Mouse (Mus musculus): ENCODE measurements around the gene Gm14443.
"Not testable (repeated sequence)": the region's sequence is repeated elsewhere in the genome, so short reads cannot be mapped to it uniquely, and the experiment has no call there.

The Gm14443 gene

GRCm38 (mm10) chr2:175175401-175176180 is at the start of gene Gm14443:
Gm14443 (minus strand) TSS chr2:175175871.
- not testable (repeated sequence) for DNase-seq

GRCm38 (mm10) chr2:175206732-175207131 is 31.1 kb upstream of the Gm14443 start, which contains the start of gene Gm14391:
Gm14391 (minus strand) TSS chr2:175206917.
- not testable (repeated sequence) for DNase-seq

- not testable (repeated sequence) for DNase-seq
Observed at GRCm38 (mm10) chr2:175179008-175179407, 3.3 kb upstream of the Gm14443 start.

- no peak for DNase-seq
Observed at GRCm38 (mm10) chr2:175176312-175176711, 641 bp upstream of the Gm14443 start.

- not testable (repeated sequence) for DNase-seq
Observed at GRCm38 (mm10) chr2:175174058-175174457, 1.6 kb downstream of the Gm14443 start.

- DNase-seq, result not testable (repeated sequence)
Observed at GRCm38 (mm10) chr2:175172906-175173595, 2.6 kb downstream of the Gm14443 start.

- no peak for DNase-seq
Observed at GRCm38 (mm10) chr2:175172123-175172522, 3.5 kb downstream of the Gm14443 start.

- DNase-seq, result not testable (repeated sequence)
Observed at GRCm38 (mm10) chr2:175166870-175167269, 8.8 kb downstream of the Gm14443 start.

- not testable (repeated sequence) for DNase-seq
Observed at GRCm38 (mm10) chr2:175165110-175165509, 10.6 kb downstream of the Gm14443 start.

- not testable (repeated sequence) for DNase-seq
Observed at GRCm38 (mm10) chr2:175161438-175161837, 14.2 kb downstream of the Gm14443 start.

- DNase-seq, result no peak
Observed at GRCm38 (mm10) chr2:175158642-175159041, 17.0 kb downstream of the Gm14443 start.

GRCm38 (mm10) chr2:175156696-175157095 is 19.0 kb downstream of the Gm14443 start:
- DNase-seq, result no peak

- not testable (repeated sequence) for DNase-seq
Observed at GRCm38 (mm10) chr2:175141993-175142295, 33.7 kb downstream of the Gm14443 start, which contains the start of gene Gm14399. Gm14399 (minus strand) TSS chr2:175142012.

- DNase-seq, result peak; percentile 26 to 33
Observed at GRCm38 (mm10) chr2:175141118-175141992, 34.3 kb downstream of the Gm14443 start.

GRCm38 (mm10) chr2:175140624-175141023 is 35.0 kb downstream of the Gm14443 start:
- DNase-seq, result not testable (repeated sequence)
